Mouse (Mus musculus) MEL (cell line): ENCODE measurements around the gene Dscam. TPM values are rescaled to one million over a fixed set of nuclear protein-coding genes. Genes with fewer than 3 reads are reported as not detected.

ENCODE experiments used
- DNase-seq: peaks from one replicate; pipeline ENCODE4 v3.0.0; 2011; ENCODE audit warnings: low read depth, low spot score
- H3K27ac ChIP-seq: 2 replicates; pipeline ENCODE4 v1.5.1; 2012; ENCODE audit warnings: low read depth, mild to moderate bottlenecking, control low read depth, low read length, moderate library complexity; ENCODE audit not compliant: control insufficient read depth
- H3K27me3 ChIP-seq, 2 experiments: fragments of 150-350 bp in 1 of 2; sonication (generic) in 1 of 2; 2 replicates each; pipeline ENCODE4 v1.6.1; 2012; ENCODE audit warnings: low read length in 2 of 2, mild to moderate bottlenecking in 2 of 2, improper control_type of control experiment in 1 of 2, moderate library complexity in 1 of 2; ENCODE audit not compliant: insufficient read depth in 2 of 2, control insufficient read depth in 1 of 2
- H3K36me3 ChIP-seq, 2 experiments: 2 replicates each; pipeline ENCODE4 v1.6.1; 2012 to 2014; ENCODE audit warnings: low read length in 2 of 2, improper control_type of control experiment in 1 of 2, inconsistent platforms in 1 of 2, mild to moderate bottlenecking in 1 of 2; ENCODE audit not compliant: insufficient read depth in 2 of 2, control insufficient read depth in 1 of 2
- H3K4me1 ChIP-seq, 2 experiments: fragments of 150-350 bp in 1 of 2; sonication (generic) in 1 of 2; 2 replicates each; pipeline ENCODE4 v1.6.1; 2012; ENCODE audit warnings: low read length in 2 of 2, improper control_type of control experiment in 1 of 2, mild to moderate bottlenecking in 1 of 2; ENCODE audit not compliant: insufficient read depth in 2 of 2, control insufficient read depth in 1 of 2
- H3K4me3 ChIP-seq, 2 experiments: fragments of 150-350 bp in 1 of 2; sonication (generic) in 1 of 2; 2 replicates each; pipeline ENCODE4 v1.5.1; 2012; ENCODE audit warnings: low read depth in 2 of 2, low read length in 2 of 2, mild to moderate bottlenecking in 2 of 2, moderate library complexity in 2 of 2, control low read depth in 1 of 2, improper control_type of control experiment in 1 of 2; ENCODE audit not compliant: control insufficient read depth in 1 of 2, insufficient read depth in 1 of 2
- H3K79me2 ChIP-seq: 2 replicates; pipeline ENCODE4 v1.6.1; 2012; ENCODE audit warnings: mild to moderate bottlenecking, low read length, moderate library complexity; ENCODE audit not compliant: control insufficient read depth, poor library complexity, insufficient read depth
- H3K9ac ChIP-seq: 2 replicates; pipeline ENCODE4 v1.6.1; 2012; ENCODE audit warnings: low read depth, mild to moderate bottlenecking, control low read depth, low read length, moderate library complexity; ENCODE audit not compliant: control insufficient read depth, poor library complexity, severe bottlenecking
- H3K9me3 ChIP-seq: fragments of 150-350 bp; sonication (generic); replicated peaks from 2 replicates; pipeline ENCODE4 v1.6.1; 2012; ENCODE audit warnings: mild to moderate bottlenecking, low read length, improper control_type of control experiment, moderate library complexity; ENCODE audit not compliant: insufficient read depth
- BHLHE40 ChIP-seq: IDR thresholded peaks from 2 replicates; pipeline ENCODE4 v1.6.1; 2012; ENCODE audit warnings: low read depth, mild to moderate bottlenecking, inconsistent platforms, low read length, improper control_type of control experiment, borderline replicate concordance
- CHD2 ChIP-seq: IDR thresholded peaks from 2 replicates; pipeline ENCODE4 v1.6.1; 2011; ENCODE audit warnings: low read length, improper control_type of control experiment
- CTCF ChIP-seq, 3 experiments: IDR thresholded peaks in 2 of 3; conservative IDR thresholded peaks in 1 of 3; 2 replicates each; pipeline ENCODE4 v1.5.1; 2011 to 2012; ENCODE audit warnings: low read length in 3 of 3, low read depth in 2 of 3, mild to moderate bottlenecking in 2 of 3, improper control_type of control experiment in 1 of 3, inconsistent platforms in 1 of 3, mixed read lengths in 1 of 3, moderate library complexity in 1 of 3; ENCODE audit not compliant: control insufficient read depth in 1 of 3, insufficient read depth in 1 of 3, poor library complexity in 1 of 3, severe bottlenecking in 1 of 3
- GABPA ChIP-seq: IDR thresholded peaks from 2 replicates; pipeline ENCODE4 v1.6.1; 2012; ENCODE audit warnings: low read depth, mild to moderate bottlenecking, inconsistent platforms, low read length, improper control_type of control experiment, moderate library complexity
- GATA1 ChIP-seq: IDR thresholded peaks from 2 replicates; pipeline ENCODE4 v1.6.1; 2011; ENCODE audit warnings: low read depth, low read length, improper control_type of control experiment
- HCFC1 ChIP-seq: IDR thresholded peaks from 2 replicates; pipeline ENCODE4 v1.6.1; 2012; ENCODE audit warnings: low read depth, mild to moderate bottlenecking, inconsistent platforms, low read length, improper control_type of control experiment, moderate library complexity
- JUND ChIP-seq: IDR thresholded peaks from 2 replicates; pipeline ENCODE4 v1.6.1; 2011; ENCODE audit warnings: low read depth, mild to moderate bottlenecking, improper control_type of control experiment, low read length
- KAT2A ChIP-seq: conservative IDR thresholded peaks from 2 replicates; pipeline ENCODE4 v1.6.1; 2012; ENCODE audit warnings: low read depth, low read length, improper control_type of control experiment, inconsistent platforms
- MAX ChIP-seq: IDR thresholded peaks from 2 replicates; pipeline ENCODE4 v1.6.1; 2011; ENCODE audit warnings: low read length, improper control_type of control experiment
- MAZ ChIP-seq: IDR thresholded peaks from 2 replicates; pipeline ENCODE4 v1.6.1; 2012; ENCODE audit warnings: low read depth, mild to moderate bottlenecking, inconsistent platforms, low read length, improper control_type of control experiment
- MEF2A ChIP-seq: IDR thresholded peaks from 2 replicates; pipeline ENCODE4 v1.6.1; 2014; ENCODE audit warnings: low read depth, mild to moderate bottlenecking, inconsistent platforms, low read length, improper control_type of control experiment; ENCODE audit not compliant: poor library complexity, insufficient replicate concordance, severe bottlenecking; ENCODE audit errors: extremely low read depth
- MYB ChIP-seq: IDR thresholded peaks from 2 replicates; pipeline ENCODE4 v1.6.1; 2011; ENCODE audit warnings: mild to moderate bottlenecking, low read depth, low read length, improper control_type of control experiment
- NELFE ChIP-seq: IDR thresholded peaks from 2 replicates; pipeline ENCODE4 v1.6.1; 2011; ENCODE audit warnings: low read depth, low read length, improper control_type of control experiment
- POLR2A ChIP-seq, 2 experiments: IDR thresholded peaks; 2 replicates each; pipeline ENCODE4 v1.6.1; 2011 to 2012; ENCODE audit warnings: low read length in 2 of 2, mild to moderate bottlenecking in 2 of 2, control low read depth in 1 of 2, improper control_type of control experiment in 1 of 2, low read depth in 1 of 2, moderate library complexity in 1 of 2; ENCODE audit not compliant: control insufficient read depth in 1 of 2, insufficient read depth in 1 of 2, poor library complexity in 1 of 2
- POLR2AphosphoS2 ChIP-seq: IDR thresholded peaks from 2 replicates; pipeline ENCODE4 v1.6.1; 2011; ENCODE audit warnings: low read length, improper control_type of control experiment
- RAD21 ChIP-seq: IDR thresholded peaks from 2 replicates; pipeline ENCODE4 v1.6.1; 2011; ENCODE audit warnings: mild to moderate bottlenecking, low read depth, low read length, improper control_type of control experiment
- RCOR1 ChIP-seq: IDR thresholded peaks from 2 replicates; pipeline ENCODE4 v1.6.1; 2012; ENCODE audit warnings: low read depth, mild to moderate bottlenecking, inconsistent platforms, low read length, improper control_type of control experiment
- SIN3A ChIP-seq: IDR thresholded peaks from 2 replicates; pipeline ENCODE4 v1.6.1; 2012; ENCODE audit warnings: low read length, improper control_type of control experiment, inconsistent platforms
- SMC3 ChIP-seq: IDR thresholded peaks from 2 replicates; pipeline ENCODE4 v1.6.1; 2011; ENCODE audit warnings: low read depth, low read length, improper control_type of control experiment
- TAL1 ChIP-seq: IDR thresholded peaks from 2 replicates; pipeline ENCODE4 v1.6.1; 2012; ENCODE audit warnings: mild to moderate bottlenecking, inconsistent platforms, low read length, moderate library complexity, mixed read lengths
- TBP ChIP-seq: IDR thresholded peaks from 2 replicates; pipeline ENCODE4 v1.8.0; 2011; ENCODE audit warnings: low read depth, low read length, improper control_type of control experiment
- UBTF ChIP-seq: IDR thresholded peaks from 2 replicates; pipeline ENCODE4 v1.6.1; 2012; ENCODE audit warnings: low read depth, mild to moderate bottlenecking, inconsistent platforms, low read length, improper control_type of control experiment, moderate library complexity, borderline replicate concordance; ENCODE audit not compliant: insufficient read depth
- USF1 ChIP-seq: IDR thresholded peaks from 2 replicates; pipeline ENCODE4 v1.6.1; 2014; ENCODE audit warnings: low read depth, mild to moderate bottlenecking, inconsistent platforms, low read length, improper control_type of control experiment, moderate library complexity
- USF2 ChIP-seq, 2 experiments: IDR thresholded peaks; 2 replicates each; pipeline ENCODE4 v1.6.1; 2011 to 2012; ENCODE audit warnings: improper control_type of control experiment in 2 of 2, low read length in 2 of 2, borderline replicate concordance in 1 of 2, inconsistent platforms in 1 of 2, low read depth in 1 of 2, mild to moderate bottlenecking in 1 of 2; ENCODE audit not compliant: insufficient read depth in 1 of 2
- ZKSCAN1 ChIP-seq: IDR thresholded peaks from 2 replicates; pipeline ENCODE4 v1.6.1; 2012; ENCODE audit warnings: low read depth, mild to moderate bottlenecking, inconsistent platforms, low read length, improper control_type of control experiment, moderate library complexity
- polyA plus RNA-seq, 2 experiments: library from polyadenylated mRNA; stranded (reverse) in 1 of 2; unstranded in 1 of 2; fragments of >175 nt in 1 of 2; fragments of >200 nt in 1 of 2; gene quantifications; 2 replicates each; pipeline versions ENCODE4 v1.2.1 to v1.2.4; 2012; ENCODE audit warnings: low replicate concordance in 2 of 2, low read depth in 1 of 2; ENCODE audit not compliant: insufficient read length in 2 of 2, insufficient read depth in 1 of 2, missing spikeins in 1 of 2
- total RNA-seq: library from RNA; depleted of rRNA; stranded (reverse); fragments of 300-350 nt; gene quantifications from 2 replicates; pipeline ENCODE4 v1.2.3, GENCODE M21; 2012

The Dscam gene
- total and polyA plus RNA-seq, 3 experiments: not detected

- H3K4me1 ChIP-seq: no peaks in the 10 kb centered on the region
- no peak for DNase-seq
- no peaks in the 10 kb centered on the region for H3K79me2 ChIP-seq
- H3K27me3 ChIP-seq: no peaks in the 10 kb centered on the region
- H3K9ac ChIP-seq: no peak overlapping the region
- TF ChIP-seq POLR2AphosphoS2 (no peak), MYB (no peak), BHLHE40 (no peak), USF2 (IDR thresholded peaks at IDR 0.05; ENCODE audit: borderline replicate concordance in 1 of 2, insufficient read depth in 1 of 2, low read depth in 1 of 2, low read length in 2 of 2) (no peak), GATA1 (no peak), MEF2A (no peak), NELFE (no peak), CTCF (IDR thresholded peaks at IDR 0.05 in 2 of 3, conservative IDR thresholded peaks at IDR 0.05 in 1 of 3; ENCODE audit: control insufficient read depth in 1 of 3, insufficient read depth in 1 of 3, low read depth in 2 of 3, low read length in 3 of 3, poor library complexity in 1 of 3, severe bottlenecking in 1 of 3) (no peak), TBP (no peak), GABPA (no peak), MAZ (no peak), CHD2 (no peak), HCFC1 (no peak)
- no peaks in the 10 kb centered on the region for H3K9me3 ChIP-seq
- no peak overlapping the region for H3K27ac ChIP-seq
- no peak overlapping the region for H3K4me3 ChIP-seq
- no peaks in the 10 kb centered on the region for H3K36me3 ChIP-seq
Measured at GRCm38 (mm10) chr16:97089339-97089738, 81.2 kb downstream of the Dscam start.

GRCm38 (mm10) chr16:97083694-97084093 lies 86.9 kb downstream of the Dscam start:
- Histone ChIP-seq H3K36me3 (no peaks in the 10 kb centered on the region), H3K27me3 (no peaks in the 10 kb centered on the region), H3K4me1 (no peaks in the 10 kb centered on the region), H3K9me3 (no peaks in the 10 kb centered on the region), H3K79me2 (no peaks in the 10 kb centered on the region), H3K4me3 (no peak overlapping the region), H3K27ac (no peak overlapping the region), H3K9ac (no peak overlapping the region)
- no peak for DNase-seq
- no peak for TF ChIP-seq JUND
- TF ChIP-seq KAT2A: no peak
- TF ChIP-seq SMC3: no peak
- TF ChIP-seq GABPA: no peak
- TF ChIP-seq TBP: no peak
- TF ChIP-seq POLR2A (IDR thresholded peaks at IDR 0.05; ENCODE audit: control insufficient read depth in 1 of 2, insufficient read depth in 1 of 2, low read depth in 1 of 2, low read length in 2 of 2, poor library complexity in 1 of 2): no peak
- no peak for TF ChIP-seq RAD21
- no peak for TF ChIP-seq GATA1
- no peak for TF ChIP-seq UBTF
- TF ChIP-seq USF1: no peak
- TF ChIP-seq SIN3A: no peak
- TF ChIP-seq TAL1: no peak
- TF ChIP-seq HCFC1: no peak
- TF ChIP-seq POLR2AphosphoS2: no peak
- no peak for TF ChIP-seq MAZ
- TF ChIP-seq MAX: no peak
- TF ChIP-seq ZKSCAN1: no peak
- TF ChIP-seq RCOR1: no peak
